Mouse (Mus musculus): Measurements from ENCODE around the gene Morn5. TPM values are rescaled to one million over a fixed set of nuclear protein-coding genes. Genes with fewer than 3 reads are reported as not detected.

Morn5 gene
- polyA plus RNA-seq, 1 experiment: 0.11 TPM

DNA sequence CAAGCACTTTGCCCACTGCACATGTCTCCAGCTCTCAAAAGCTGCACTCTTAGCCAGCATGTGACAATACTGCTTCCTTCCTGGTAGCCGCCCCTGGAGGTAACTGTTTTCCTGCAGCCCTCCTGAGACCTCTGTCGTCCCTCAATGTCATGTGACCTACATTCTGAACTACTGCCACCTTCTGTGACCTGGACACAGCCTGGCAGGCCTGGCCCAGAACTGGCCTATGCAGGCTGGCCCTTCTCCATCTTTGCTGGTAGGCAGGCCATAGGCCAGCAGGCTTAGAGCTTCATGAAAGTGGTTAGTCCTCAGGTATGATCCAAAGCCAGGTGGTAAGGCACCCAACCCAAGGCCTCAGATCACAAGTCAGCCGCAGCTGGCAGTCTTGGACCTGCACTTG is 24.5 kb downstream of the Morn5 start:
- TF ChIP-seq MYOD1 (IDR thresholded peaks at IDR 0.05; ENCODE audit: control insufficient read depth, insufficient read length, low read depth) (no peak), FOSL1 (IDR thresholded peaks at IDR 0.05; ENCODE audit: insufficient read depth, low read length, poor library complexity, severe bottlenecking) (no peak), USF1 (IDR thresholded peaks at IDR 0.05; ENCODE audit: low read depth) (no peak), CEBPB (IDR thresholded peaks at IDR 0.05; ENCODE audit: low read depth) (no peak), CTCF (IDR thresholded peaks at IDR 0.05; ENCODE audit: control insufficient read depth, insufficient read depth, insufficient read length) (no peak), MAX (IDR thresholded peaks at IDR 0.05) (no peak), MYOG (IDR thresholded peaks at IDR 0.05; ENCODE audit: control insufficient read depth, extremely low read depth, insufficient read length) (no peak)
- no peaks in the 10 kb centered on the region for H3K79me3 ChIP-seq (ENCODE audit: low read depth)
- no peak overlapping the region for H3ac ChIP-seq (ENCODE audit: control insufficient read depth, insufficient read length, low read depth)
- H3K4me3 ChIP-seq (ENCODE audit: insufficient read depth, poor library complexity, severe bottlenecking): no peak overlapping the region
- no peaks in the 10 kb centered on the region for H3K36me3 ChIP-seq (ENCODE audit: control insufficient read depth, insufficient read depth)
- H3K27me3 ChIP-seq (ENCODE audit: control insufficient read depth, insufficient read depth, insufficient read length): peaks cover 11% of the 10 kb centered on the region
- H3K79me2 ChIP-seq (ENCODE audit: control insufficient read depth, insufficient read depth): no peaks in the 10 kb centered on the region

DNA sequence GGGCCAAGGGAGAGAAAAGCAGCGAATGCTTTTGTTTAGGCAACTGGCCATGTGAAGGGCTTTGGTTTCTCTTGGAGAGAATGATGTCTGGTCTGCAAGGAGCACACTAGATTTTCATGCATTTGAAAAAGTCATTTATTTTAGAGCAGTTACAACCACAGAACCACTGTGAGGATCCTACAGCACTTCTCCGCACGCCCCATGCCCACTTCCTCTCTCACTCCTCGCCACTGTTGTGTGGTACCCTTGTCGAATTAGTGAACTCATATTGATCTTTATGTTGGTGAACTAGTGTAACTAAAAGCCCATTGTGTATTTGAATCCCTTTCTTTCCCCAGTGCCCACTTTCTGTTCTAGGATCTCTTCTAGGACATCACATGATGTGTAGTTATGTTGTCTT is 26.0 kb downstream of the Morn5 start:
- Histone ChIP-seq H3K36me3 (ENCODE audit: control insufficient read depth, insufficient read depth) (no peaks in the 10 kb centered on the region), H3K79me3 (ENCODE audit: low read depth) (no peaks in the 10 kb centered on the region), H3K27me3 (ENCODE audit: control insufficient read depth, insufficient read depth, insufficient read length) (peaks cover 9% of the 10 kb centered on the region), H3ac (ENCODE audit: control insufficient read depth, insufficient read length, low read depth) (no peak overlapping the region), H3K4me3 (ENCODE audit: insufficient read depth, poor library complexity, severe bottlenecking) (no peak overlapping the region), H3K79me2 (ENCODE audit: control insufficient read depth, insufficient read depth) (no peaks in the 10 kb centered on the region)
- TF ChIP-seq MAX (IDR thresholded peaks at IDR 0.05): no peak
- TF ChIP-seq CTCF (IDR thresholded peaks at IDR 0.05; ENCODE audit: control insufficient read depth, insufficient read depth, insufficient read length): no peak
- no peak for TF ChIP-seq USF1 (IDR thresholded peaks at IDR 0.05; ENCODE audit: low read depth)
- no peak for TF ChIP-seq FOSL1 (IDR thresholded peaks at IDR 0.05; ENCODE audit: insufficient read depth, low read length, poor library complexity, severe bottlenecking)
- no peak for TF ChIP-seq MYOG (IDR thresholded peaks at IDR 0.05; ENCODE audit: control insufficient read depth, extremely low read depth, insufficient read length)

DNA sequence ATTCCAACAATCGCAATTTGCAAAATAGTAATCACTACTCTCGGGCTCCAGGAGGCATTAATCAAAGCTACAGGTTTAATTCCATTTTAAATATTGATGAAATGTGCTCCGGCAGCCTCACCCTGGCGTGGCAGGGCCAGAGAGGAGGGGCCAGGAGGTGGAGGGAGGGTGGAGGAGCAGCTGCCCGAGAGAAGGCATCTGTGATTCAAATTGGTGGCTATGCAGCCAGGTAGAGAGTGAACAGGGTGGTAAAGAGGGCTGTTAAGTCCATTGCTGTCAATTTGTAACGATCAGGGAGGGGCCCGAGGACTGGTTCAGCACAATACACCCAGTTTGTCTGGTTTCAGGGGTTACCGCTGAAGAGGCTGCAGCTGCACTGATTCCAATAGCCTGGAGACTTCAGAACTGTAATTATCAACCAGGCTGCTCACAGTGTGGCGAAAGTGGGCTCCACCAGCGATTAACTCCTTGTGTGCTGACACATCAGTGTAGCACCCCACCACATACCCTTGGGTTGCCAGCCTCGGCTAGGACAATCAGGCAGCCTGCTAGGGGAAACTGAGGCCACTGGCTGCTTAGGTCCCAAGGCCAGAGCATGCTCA is 28.0 kb downstream of the Morn5 start:
- Histone ChIP-seq H3K36me3 (ENCODE audit: control insufficient read depth, insufficient read depth) (no peaks in the 10 kb centered on the region), H3K4me3 (ENCODE audit: insufficient read depth, poor library complexity, severe bottlenecking) (no peak overlapping the region), H3K79me2 (ENCODE audit: control insufficient read depth, insufficient read depth) (no peaks in the 10 kb centered on the region), H3K27me3 (ENCODE audit: control insufficient read depth, insufficient read depth, insufficient read length) (no peaks in the 10 kb centered on the region), H3ac (ENCODE audit: control insufficient read depth, insufficient read length, low read depth) (no peak overlapping the region), H3K79me3 (ENCODE audit: low read depth) (no peaks in the 10 kb centered on the region)
- TF ChIP-seq MYOG (IDR thresholded peaks at IDR 0.05; ENCODE audit: control insufficient read depth, extremely low read depth, insufficient read length) (no peak), CEBPB (IDR thresholded peaks at IDR 0.05; ENCODE audit: low read depth) (no peak), CTCF (IDR thresholded peaks at IDR 0.05; ENCODE audit: control insufficient read depth, insufficient read depth, insufficient read length) (no peak), FOSL1 (IDR thresholded peaks at IDR 0.05; ENCODE audit: insufficient read depth, low read length, poor library complexity, severe bottlenecking) (no peak), USF1 (IDR thresholded peaks at IDR 0.05; ENCODE audit: low read depth) (no peak), MYOD1 (IDR thresholded peaks at IDR 0.05; ENCODE audit: control insufficient read depth, insufficient read length, low read depth) (no peak), MAX (IDR thresholded peaks at IDR 0.05) (no peak)

DNA sequence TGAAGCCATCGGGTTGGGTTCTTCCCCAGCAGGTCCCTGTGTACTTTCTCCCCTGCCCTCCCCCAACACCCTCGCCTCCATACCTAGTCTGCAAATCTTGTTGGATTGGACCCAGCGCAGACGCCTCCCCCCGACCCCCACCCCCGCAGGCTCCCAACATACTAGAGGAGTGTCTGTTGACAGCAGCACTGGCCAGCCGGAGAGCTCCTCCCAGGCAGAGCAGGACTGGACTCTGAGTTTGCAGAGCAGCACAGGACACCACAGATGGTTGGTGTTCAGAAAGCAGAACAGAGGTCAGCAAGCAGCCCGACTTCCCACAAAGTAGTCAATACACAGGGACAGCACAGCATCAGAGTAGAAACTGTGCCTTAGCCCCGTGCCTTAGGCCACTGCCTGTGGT is 32.2 kb downstream of the Morn5 start:
- no peaks in the 10 kb centered on the region for H3K79me2 ChIP-seq (ENCODE audit: control insufficient read depth, insufficient read depth)
- no peaks in the 10 kb centered on the region for H3K79me3 ChIP-seq (ENCODE audit: low read depth)
- H3K4me3 ChIP-seq (ENCODE audit: insufficient read depth, poor library complexity, severe bottlenecking): no peak overlapping the region
- H3ac ChIP-seq (ENCODE audit: control insufficient read depth, insufficient read length, low read depth): no peak overlapping the region
- H3K27me3 ChIP-seq (ENCODE audit: control insufficient read depth, insufficient read depth, insufficient read length): no peaks in the 10 kb centered on the region
- peaks cover 17% of the 10 kb centered on the region for H3K36me3 ChIP-seq (ENCODE audit: control insufficient read depth, insufficient read depth)
- TF ChIP-seq USF1 (IDR thresholded peaks at IDR 0.05; ENCODE audit: low read depth) (no peak), CTCF (IDR thresholded peaks at IDR 0.05; ENCODE audit: control insufficient read depth, insufficient read depth, insufficient read length) (no peak), MAX (IDR thresholded peaks at IDR 0.05) (no peak), FOSL1 (IDR thresholded peaks at IDR 0.05; ENCODE audit: insufficient read depth, low read length, poor library complexity, severe bottlenecking) (no peak), MYOG (IDR thresholded peaks at IDR 0.05; ENCODE audit: control insufficient read depth, extremely low read depth, insufficient read length) (no peak), MYOD1 (IDR thresholded peaks at IDR 0.05; ENCODE audit: control insufficient read depth, insufficient read length, low read depth) (no peak), CEBPB (IDR thresholded peaks at IDR 0.05; ENCODE audit: low read depth) (no peak)

DNA sequence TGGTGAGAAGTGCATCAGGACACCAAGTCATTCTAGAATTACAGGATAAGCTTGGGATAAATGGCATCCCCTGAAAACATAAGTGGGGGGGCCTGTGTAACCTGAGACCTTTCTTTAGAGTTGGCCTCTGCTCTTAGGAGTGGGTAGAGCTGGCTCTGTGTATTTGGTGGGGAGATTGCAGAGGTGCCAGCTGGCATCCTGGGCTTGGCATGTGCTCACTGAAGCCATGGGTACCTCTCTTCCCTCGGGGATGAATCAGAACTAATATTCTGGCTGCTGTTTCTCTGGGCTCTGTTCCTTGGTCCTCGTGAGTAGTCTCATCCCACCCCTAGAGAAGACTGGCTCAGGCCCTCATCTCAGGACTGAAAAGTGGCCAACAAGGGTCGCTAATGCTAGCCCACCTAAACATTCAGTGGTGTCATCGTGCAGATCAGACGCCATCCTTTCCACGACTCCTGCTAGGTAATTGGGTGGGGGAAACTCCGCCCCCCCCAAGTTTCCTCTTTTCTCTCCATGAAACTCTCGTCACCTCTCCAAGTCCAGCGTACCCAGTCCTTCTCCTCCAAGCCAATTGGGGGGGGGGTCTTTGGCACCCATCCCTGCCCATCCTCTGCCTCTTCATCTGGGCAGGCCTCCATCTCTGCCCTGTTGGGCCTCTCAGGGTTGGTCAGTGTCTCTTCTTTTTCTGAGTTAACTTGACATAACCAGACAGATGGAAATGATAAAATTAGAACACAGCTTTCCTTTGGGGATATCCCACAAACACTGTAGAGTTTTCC is 33.7 kb downstream of the Morn5 start:
- no peaks in the 10 kb centered on the region for H3K27me3 ChIP-seq (ENCODE audit: control insufficient read depth, insufficient read depth, insufficient read length)
- no peaks in the 10 kb centered on the region for H3K79me2 ChIP-seq (ENCODE audit: control insufficient read depth, insufficient read depth)
- no peaks in the 10 kb centered on the region for H3K79me3 ChIP-seq (ENCODE audit: low read depth)
- H3K36me3 ChIP-seq (ENCODE audit: control insufficient read depth, insufficient read depth): peaks cover 17% of the 10 kb centered on the region
- no peak overlapping the region for H3K4me3 ChIP-seq (ENCODE audit: insufficient read depth, poor library complexity, severe bottlenecking)
- TF ChIP-seq FOSL1 (IDR thresholded peaks at IDR 0.05; ENCODE audit: insufficient read depth, low read length, poor library complexity, severe bottlenecking) (no peak), MYOD1 (IDR thresholded peaks at IDR 0.05; ENCODE audit: control insufficient read depth, insufficient read length, low read depth) (no peak), USF1 (IDR thresholded peaks at IDR 0.05; ENCODE audit: low read depth) (no peak), MAX (IDR thresholded peaks at IDR 0.05) (no peak), CTCF (IDR thresholded peaks at IDR 0.05; ENCODE audit: control insufficient read depth, insufficient read depth, insufficient read length) (no peak), MYOG (IDR thresholded peaks at IDR 0.05; ENCODE audit: control insufficient read depth, extremely low read depth, insufficient read length) (no peak), CEBPB (IDR thresholded peaks at IDR 0.05; ENCODE audit: low read depth) (no peak)
- H3ac ChIP-seq (ENCODE audit: control insufficient read depth, insufficient read length, low read depth): no peak overlapping the region

Measured in C2C12 (cell line).